Mouse (Mus musculus) neural tube, embryonic 13.5 days (tissue): ENCODE data around the gene Setd1a. TPM values are rescaled to one million over a fixed set of nuclear protein-coding genes. Genes with fewer than 3 reads are reported as not detected.

Experiments used
- polyA plus RNA-seq: library from polyadenylated mRNA; unstranded; fragments of >200 nt; fragmentation: Nextera tagmentation; extraction: Ambion mirVana; gene quantifications from 2 replicates; pipeline ENCODE4 v1.2.1, GENCODE M21; 2015

The Setd1a gene
- polyA plus RNA-seq, 1 experiment from 2014 or later = 19.0 TPM

Other genes starting within 250 kb of the Setd1a start
- gene Tmem265, start 215.3 kb upstream of the Setd1a start, polyA plus RNA-seq = 4.5 and 4.8 TPM in 2 replicates
- 59.1 and 62.8 TPM in 2 replicates for gene Phkg2, start 203.3 kb upstream of the Setd1a start, polyA plus RNA-seq
- 9.2 and 11.2 TPM in 2 replicates for gene Ccdc189, start 188.1 kb upstream of the Setd1a start, polyA plus RNA-seq
- gene Rnf40, start 187.9 kb upstream of the Setd1a start, polyA plus RNA-seq = 43.5 and 48.3 TPM in 2 replicates
- 22.8 and 23.1 TPM in 2 replicates for gene Zfp629, start 160.9 kb upstream of the Setd1a start, polyA plus RNA-seq
- 41.2 and 44.9 TPM in 2 replicates for gene Bcl7c, start 67.7 kb upstream of the Setd1a start, polyA plus RNA-seq
- 4.5 and 4.9 TPM in 2 replicates for gene Ctf1, start 63.9 kb upstream of the Setd1a start, polyA plus RNA-seq
- not detected in 2 replicates for gene Ctf2, start 44.5 kb upstream of the Setd1a start, polyA plus RNA-seq
- 8.0 and 8.8 TPM in 2 replicates for gene Fbxl19, start 32.1 kb upstream of the Setd1a start, polyA plus RNA-seq
- 9.7 and 9.9 TPM in 2 replicates for gene Orai3, start 6.9 kb upstream of the Setd1a start, polyA plus RNA-seq
- gene Gm49388, start 8.9 kb downstream of the Setd1a start, polyA plus RNA-seq = not detected in 2 replicates
- 9.5 and 9.8 TPM in 2 replicates for gene Hsd3b7, start 23.9 kb downstream of the Setd1a start, polyA plus RNA-seq
- gene Stx4a, start 47.6 kb downstream of the Setd1a start, polyA plus RNA-seq = 18.9 and 25.4 TPM in 2 replicates
- gene Stx1b, start 47.9 kb downstream of the Setd1a start, polyA plus RNA-seq = 38.4 and 39.8 TPM in 2 replicates
- gene Zfp646, start 99.6 kb downstream of the Setd1a start, polyA plus RNA-seq = 10.2 and 12.0 TPM in 2 replicates
- gene Zfp668, start 100.2 kb downstream of the Setd1a start, polyA plus RNA-seq = 32.5 and 35.1 TPM in 2 replicates
- gene Prss53, start 114.3 kb downstream of the Setd1a start, polyA plus RNA-seq = 0.70 and 0.87 TPM in 2 replicates
- gene Gm21974, start 118.8 kb downstream of the Setd1a start, polyA plus RNA-seq = not detected in 2 replicates
- 73.8 and 77.6 TPM in 2 replicates for gene Vkorc1, start 118.9 kb downstream of the Setd1a start, polyA plus RNA-seq
- 55.3 and 64.4 TPM in 2 replicates for gene Bckdk, start 127.4 kb downstream of the Setd1a start, polyA plus RNA-seq
- 47.1 and 55.8 TPM in 2 replicates for gene Kat8, start 135.8 kb downstream of the Setd1a start, polyA plus RNA-seq
- 0.18 and 0.58 TPM in 2 replicates for gene Prss8, start 153.4 kb downstream of the Setd1a start, polyA plus RNA-seq
- gene Prss36, start 170.1 kb downstream of the Setd1a start, polyA plus RNA-seq = 13.7 and 14.8 TPM in 2 replicates
- gene Fus, start 190.8 kb downstream of the Setd1a start, polyA plus RNA-seq = 376 and 434 TPM in 2 replicates
- gene Pycard, start 217.2 kb downstream of the Setd1a start, polyA plus RNA-seq = 7.0 and 7.4 TPM in 2 replicates
- 0.33 TPM in 1 of 2 replicates, not detected in the other for gene Trim72, start 227.3 kb downstream of the Setd1a start, polyA plus RNA-seq